Mouse (Mus musculus): Measurements from ENCODE around the gene Aph1c.
"Not testable (repeated sequence)": the region's sequence is repeated elsewhere in the genome, so short reads cannot be mapped to it uniquely, and the experiment has no call there.

The Aph1c gene

DNA sequence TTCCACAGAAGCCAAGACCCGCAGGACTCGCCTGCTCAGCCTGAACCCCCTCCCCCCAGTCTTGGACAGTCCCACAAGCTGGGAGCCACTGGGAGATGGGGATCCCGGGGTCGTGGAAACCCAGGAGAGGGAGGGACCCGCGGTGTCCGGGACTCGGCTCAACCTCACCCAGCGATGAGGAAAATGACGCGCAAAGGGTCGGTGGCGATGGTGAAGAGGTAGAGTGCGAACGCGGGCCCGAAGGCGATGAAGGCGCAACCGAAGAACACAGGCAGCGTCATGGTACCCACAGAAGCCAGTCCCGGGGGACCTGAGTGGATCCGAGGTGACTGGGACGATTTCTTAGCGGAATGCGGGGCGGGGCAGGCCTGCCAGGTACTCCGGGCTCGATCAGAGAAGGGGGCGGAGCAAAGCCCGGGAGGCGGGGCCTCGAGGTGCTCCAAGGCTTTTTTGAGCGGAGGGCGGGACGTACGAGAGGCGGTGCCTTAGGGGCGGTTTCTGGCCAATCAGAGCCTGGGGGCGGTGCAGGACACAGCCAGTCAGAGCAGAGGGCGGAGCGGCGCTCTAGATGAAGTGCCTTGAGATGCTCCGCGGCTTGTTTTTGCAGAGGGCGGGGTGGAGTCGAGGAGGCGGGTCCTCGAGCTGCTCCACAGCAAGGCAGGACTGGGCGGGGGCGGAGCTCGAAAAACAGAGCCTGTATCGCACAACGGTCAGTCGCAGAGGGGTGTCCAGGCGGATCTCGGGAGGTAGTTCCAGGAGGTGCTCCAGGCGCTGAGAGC, at the start of gene Aph1c:
Aph1c (minus strand) TSS at position 409 of the 779 bp plus-strand sequence.
- DNase-seq (ENCODE audit: low read depth), result peak; percentile 95

DNA sequence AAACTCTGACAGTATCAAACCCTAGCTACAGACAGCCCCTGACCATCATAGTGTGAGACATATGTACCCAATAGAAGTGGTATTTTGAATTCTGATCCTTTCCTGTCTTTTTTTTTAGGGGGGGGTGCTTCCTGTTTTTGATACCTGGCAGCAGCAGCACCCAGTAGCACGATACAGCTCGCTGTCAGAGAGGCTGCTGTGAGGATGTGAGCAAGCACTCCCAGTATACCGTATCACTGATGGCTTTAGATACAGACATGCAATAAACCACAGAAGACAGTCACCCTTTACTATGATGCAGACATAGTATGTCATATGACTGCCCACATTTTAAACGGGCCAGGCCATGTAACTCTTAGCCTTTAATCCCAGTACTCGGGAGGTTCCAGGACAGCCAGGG, 49.0 kb upstream of the Aph1c start:
- no peak for DNase-seq (ENCODE audit: low read depth)

DNA sequence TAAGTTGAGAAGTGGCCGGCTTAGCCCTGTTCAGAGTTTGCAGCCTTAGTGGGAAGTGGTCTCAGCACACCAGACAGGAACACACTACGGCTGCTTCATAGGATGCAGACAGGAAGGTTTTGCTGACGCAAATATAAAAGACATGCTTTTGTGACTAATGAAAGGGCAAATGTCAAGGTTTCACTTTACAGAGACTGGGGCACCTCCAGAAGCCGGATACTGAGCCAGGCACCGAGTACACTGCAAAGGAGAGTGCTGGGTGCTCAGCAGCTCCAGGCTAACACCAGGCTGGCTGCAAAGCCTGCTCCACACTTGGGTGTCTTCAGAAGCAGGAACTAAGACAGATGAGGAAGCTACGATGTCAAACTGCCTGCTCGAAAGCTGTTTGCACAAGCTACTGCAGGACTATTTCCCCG, 47.9 kb upstream of the Aph1c start:
- no peak for DNase-seq (ENCODE audit: low read depth)

DNA sequence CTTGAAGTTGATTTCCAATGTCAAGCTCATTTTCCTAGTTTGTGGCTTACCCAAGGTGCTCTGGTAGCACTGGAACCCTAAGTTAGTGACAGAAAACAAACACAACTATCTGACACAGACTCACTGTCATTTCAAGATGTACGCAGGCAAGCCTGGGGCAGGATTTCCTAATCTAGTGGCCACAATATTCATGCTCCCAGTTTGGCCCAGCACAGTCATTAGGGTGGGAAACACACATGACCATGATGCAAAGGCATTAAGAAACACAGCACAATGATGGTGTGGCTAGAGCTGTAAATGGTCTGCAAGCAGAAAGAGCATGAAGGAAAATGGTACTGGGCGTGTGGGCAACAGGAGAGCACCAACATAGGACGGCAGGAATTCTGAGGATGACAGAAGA, 47.3 kb upstream of the Aph1c start:
- DNase-seq (ENCODE audit: low read depth), result no peak

DNA sequence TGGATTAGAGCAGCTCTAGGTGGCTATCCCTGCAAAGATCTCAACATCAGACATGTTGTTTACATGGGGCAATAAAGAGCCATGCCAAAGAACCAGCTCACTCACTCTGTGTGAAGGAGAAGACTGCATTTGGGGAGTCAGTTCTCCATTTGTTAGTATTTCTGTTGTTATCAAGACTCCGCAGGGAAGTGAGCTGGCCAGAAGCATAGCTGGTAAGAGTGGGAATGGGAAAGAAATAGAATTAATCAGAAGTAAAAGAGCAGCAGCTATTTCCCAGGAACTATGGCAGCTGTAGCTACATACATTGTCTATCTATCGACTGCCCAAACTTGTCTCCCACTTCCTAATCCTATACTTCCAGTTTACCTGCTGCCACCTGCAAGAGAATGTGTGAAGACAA, 46.2 kb upstream of the Aph1c start:
- DNase-seq (ENCODE audit: low read depth), result no peak

DNA sequence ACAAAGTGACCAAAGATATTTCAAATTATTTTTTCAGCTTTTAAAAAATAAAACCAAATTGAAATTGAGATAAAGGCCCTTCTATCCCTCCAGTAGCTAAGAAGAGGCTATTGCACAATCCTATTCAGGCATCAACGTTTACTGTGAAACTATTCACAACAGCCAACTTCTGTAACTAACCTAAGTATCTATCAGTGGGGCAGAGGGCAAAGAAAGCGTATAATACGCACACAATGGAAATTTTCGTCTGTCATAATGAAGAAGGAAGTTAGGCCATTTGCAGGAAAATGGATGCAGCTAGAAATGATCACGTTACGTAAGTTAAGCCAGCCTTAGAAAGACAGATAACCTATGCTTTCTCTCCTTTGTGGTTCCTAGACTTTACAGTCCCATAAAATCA, 45.0 kb upstream of the Aph1c start:
- DNase-seq (ENCODE audit: low read depth), result no peak

DNA sequence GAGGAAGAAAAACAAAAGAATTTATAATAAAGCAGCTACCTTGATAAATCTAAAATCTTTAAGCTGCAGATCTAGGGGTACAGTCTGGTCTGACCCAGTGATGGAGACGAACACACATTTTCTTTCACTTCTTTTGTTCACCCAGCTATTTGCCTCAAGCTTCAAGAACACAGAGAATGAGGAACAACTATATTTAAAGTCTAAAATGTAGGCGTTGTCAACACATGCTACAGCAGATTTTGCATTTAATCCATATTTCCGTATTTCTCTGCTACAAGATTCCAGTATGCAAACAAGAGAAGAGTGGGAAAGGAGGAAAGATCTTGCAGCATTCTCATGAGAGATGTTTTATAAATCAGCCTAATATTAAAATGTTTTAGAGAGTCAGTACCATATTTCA, 44.4 kb upstream of the Aph1c start:
- no peak for DNase-seq (ENCODE audit: low read depth)

DNA sequence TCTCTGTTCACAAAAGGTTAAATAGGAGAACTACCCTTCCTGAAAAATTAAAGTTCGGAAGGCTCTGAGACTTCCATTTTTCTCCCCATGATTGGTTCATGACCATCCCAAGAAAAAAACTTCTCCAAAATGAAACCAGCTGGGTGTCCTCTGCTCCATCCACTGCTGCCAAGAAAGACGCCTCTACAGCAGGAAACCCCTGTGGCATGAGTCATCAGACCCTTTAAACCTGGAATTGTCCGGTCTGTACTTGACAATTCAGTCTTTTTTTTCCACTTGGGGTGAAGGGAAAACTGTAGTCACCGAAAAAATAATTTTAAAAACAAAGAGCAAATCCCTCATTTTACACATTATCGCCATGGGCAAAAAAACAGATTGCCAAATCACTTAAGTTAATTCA, 42.1 kb upstream of the Aph1c start:
- peak; percentile 73 for DNase-seq (ENCODE audit: low read depth)

DNA sequence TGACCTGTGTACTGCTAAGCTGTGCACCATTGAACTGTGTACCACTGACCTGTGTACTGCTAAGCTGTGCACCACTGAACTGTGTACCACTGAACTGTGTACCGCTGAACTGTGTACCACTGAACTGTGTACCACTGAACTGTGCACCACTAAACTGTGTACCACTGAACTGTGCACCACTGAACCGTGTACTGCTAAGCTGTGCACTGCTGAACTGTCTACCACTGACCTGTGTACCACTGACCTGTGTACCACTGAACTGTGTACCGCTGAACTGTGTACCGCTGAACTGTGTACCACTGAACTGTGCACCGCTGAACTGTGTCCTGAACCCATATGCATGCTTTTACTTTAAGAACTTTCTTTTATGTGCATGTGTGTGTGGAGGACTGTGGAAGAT, 39.8 kb upstream of the Aph1c start:
- DNase-seq (ENCODE audit: low read depth), result no peak

DNA sequence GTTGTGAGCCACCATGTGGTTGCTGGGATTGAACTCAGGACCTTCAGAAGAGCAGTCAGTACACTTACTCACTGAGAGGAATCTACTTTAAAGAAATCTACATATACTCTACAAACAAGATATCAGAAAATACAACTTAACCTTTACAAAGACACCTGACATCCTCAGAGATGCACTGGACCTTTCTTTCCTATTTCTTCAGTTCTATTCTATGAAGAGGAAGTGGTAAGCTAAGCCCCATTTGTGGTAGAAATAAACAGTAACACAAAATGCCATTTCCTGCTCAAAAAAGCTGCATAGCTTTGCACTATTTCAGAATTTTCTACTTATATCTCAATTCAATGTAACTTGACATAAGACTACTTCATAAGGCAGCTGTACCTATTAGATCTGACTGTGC, 39.0 kb upstream of the Aph1c start:
- no peak for DNase-seq (ENCODE audit: low read depth)

DNA sequence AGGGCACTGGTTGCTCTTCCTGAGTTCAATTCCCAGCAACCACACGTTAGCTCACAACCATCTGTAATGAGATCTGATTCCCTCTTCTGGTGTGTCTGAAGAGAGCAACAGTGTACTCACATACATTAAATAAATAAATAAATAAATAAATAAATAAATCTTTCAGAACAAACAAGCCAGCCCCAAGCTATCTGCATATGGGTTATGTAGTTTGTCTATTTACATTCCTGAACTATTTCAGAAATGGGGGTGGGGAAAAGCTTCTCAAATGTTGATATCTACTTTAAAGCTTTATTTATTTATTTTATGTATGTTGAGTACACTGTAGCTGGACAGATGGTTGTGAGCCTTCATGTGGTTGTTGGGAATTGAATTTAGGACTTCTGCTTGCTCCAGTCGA, 38.5 kb upstream of the Aph1c start:
- not testable (repeated sequence) for DNase-seq (ENCODE audit: low read depth)

DNA sequence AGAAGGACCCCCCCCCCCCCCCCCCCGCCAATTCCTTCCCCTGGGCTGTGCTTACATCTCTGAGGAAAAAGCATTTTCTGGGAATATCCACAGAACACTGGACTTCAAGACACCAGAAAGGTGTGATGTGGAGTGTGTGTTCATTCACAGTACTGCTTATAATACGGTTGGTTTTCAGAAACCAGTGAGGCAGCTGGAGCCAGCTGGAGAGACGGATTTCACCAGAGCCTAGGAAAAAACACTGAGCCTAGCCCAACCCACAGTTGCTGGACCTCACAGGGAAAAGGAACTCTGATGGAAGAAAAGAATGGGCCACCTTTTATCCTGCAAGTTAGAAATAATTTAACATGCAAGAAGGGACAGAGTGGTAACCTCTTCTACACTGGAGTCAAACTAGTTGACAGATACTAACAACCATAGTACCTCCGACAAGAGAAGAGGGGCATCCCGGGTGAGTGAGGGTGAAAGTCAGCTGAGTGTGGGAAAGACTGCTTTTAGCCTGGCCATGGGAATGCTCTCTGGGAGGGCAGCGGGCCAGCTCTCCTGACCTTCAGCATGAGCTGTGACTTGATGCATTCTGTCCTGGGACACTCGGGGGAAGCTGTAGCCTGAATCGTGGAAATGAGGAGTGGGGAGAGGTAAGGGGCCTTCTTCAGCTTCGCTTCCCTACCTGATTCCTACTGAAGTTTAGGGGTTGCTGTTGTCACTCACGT, 37.6 kb upstream of the Aph1c start:
- DNase-seq (ENCODE audit: low read depth), result no peak

DNA sequence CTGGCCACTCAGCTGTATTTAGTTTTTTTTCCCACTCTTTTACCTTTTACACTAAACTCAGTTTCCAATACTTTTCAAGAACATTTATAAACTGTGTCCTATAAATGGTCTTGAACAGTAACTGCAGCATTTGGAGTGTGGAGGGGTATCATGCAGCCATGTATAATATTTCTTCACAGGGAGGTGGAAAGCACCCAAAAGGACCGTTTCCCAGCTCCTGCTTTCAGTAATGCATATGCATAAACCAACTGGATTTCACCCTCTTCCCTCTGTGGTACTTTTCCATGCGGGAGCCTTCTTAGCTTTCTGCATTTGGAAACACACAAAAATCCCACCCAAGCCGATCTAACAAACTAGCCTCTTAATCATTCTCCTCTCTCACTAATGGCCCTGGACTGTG, 30.2 kb upstream of the Aph1c start:
- no peak for DNase-seq (ENCODE audit: low read depth)

DNA sequence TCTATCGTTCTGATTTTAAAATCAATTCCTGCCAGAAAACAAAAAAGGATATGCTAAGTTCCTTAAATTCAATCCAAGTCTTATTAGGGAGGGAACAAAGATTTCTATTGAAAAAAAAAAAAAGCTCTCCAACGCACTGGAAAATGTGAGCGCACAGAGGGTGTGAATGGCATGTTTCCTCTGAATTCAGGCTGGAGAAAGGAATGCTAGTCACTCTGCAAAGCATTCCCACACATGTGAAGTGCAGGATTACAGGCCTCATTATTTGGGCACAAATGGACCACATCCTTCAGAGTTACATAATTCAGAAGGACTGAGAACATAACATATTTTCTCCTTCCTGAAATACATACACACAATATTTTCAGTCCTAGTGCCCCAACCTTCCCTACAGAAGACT, 28.9 kb upstream of the Aph1c start:
- DNase-seq (ENCODE audit: low read depth), result no peak

DNA sequence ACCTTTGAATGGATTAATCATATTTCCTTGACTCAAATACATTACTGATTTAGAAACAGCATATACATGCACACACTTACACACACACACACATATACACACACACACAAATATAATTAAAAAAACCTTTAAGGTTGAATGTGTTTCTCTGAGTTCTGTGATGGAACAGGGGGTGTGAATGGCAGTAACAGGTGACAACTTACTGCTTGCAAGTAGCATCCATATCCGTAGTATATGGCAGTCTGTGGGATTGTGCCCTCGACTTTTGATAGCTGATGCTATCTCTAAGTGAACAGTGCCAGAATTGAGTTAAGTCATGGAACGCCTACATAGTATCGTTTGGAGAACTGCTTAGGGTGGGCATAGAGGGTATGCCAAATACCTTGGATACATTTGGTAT, 27.7 kb upstream of the Aph1c start:
- no peak for DNase-seq (ENCODE audit: low read depth)

DNA sequence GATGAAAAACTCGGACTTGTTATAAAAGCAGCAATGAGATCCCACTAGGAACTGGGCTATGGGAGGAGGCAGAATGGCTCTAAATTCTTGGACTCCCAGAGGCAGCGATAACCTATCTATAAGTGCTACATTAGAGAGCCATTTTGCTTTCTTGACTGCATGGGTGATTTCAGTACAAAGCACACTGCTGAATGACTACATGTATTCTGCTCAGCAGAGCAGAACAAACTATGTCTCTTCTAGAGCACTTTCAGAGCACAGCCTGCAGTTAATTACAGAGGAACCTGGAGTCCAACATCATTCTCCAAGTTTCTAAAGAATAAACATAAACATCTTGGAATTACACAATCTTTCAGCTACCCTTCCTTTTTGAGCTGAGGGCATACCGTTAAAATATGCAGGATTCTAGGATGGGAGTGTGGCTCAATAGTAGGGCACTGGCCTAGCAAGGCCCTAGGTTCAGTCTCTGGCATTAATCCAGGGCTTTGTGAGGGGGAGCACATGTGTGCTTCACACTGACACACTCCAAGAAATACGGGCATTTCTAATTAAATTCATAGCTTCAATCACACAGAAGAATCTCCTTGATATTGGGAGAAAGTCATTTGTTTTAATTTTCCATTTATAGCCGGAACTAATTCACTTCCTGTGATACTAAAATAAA, 26.7 kb upstream of the Aph1c start:
- DNase-seq (ENCODE audit: low read depth), result no peak

DNA sequence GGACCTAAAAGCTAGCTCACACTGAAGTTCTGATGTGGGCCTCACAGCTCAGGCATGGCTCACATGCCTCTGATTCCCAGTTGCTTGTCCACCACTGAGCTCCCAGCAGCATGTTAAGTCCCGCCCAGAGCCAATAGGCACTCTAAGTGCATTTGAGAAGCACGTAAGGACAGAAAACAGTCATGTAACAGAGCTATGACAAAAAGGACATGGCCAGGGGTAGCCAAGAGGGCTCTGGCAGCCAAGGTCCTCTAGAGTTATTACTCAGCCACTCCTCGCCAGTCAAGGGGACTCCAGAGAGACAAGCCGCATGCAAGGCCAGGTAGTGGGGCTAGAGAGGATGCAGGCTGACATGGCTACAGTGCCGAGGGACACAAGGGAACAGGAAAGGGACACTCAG, 25.0 kb upstream of the Aph1c start:
- no peak for DNase-seq (ENCODE audit: low read depth)

DNA sequence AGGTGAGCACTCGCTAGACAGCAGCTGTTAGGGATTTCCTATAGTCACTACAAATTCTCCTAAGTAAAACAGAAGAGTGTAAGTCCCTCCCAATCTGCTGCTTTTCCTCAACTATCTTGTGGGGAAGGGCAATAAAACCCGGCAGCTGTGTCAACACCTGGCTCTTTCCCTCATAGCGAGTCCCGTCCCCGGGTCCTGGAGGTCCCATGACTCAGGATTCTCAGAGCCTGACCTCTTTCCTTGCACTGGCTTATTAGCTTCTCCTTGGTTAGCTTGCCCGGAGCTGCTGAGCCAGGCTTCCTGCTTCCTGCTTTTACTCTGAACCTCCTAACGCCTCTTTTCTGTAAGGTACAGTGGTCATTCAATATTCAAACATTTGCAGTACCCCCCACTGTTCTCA, 21.3 kb upstream of the Aph1c start:
- no peak for DNase-seq (ENCODE audit: low read depth)

DNA sequence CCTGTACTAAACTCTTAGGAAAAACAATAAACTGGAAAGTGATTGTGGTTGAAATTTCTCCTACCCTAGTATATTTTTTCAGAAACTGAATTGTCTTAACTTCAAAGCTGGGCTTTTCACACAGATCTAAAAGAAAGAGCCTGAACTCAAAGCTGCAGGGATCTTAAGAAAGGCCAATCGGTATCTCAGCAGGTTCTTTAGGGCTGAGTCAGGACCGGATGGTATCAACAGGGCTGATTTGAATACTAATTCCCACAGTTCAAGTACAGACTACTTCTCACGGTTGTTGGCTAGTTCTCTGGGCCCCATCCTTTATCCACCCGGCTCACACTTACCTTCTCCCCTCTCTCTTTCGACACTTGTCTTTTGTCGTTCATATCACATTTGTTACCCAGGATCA, 18.1 kb upstream of the Aph1c start:
- no peak for DNase-seq (ENCODE audit: low read depth)

DNA sequence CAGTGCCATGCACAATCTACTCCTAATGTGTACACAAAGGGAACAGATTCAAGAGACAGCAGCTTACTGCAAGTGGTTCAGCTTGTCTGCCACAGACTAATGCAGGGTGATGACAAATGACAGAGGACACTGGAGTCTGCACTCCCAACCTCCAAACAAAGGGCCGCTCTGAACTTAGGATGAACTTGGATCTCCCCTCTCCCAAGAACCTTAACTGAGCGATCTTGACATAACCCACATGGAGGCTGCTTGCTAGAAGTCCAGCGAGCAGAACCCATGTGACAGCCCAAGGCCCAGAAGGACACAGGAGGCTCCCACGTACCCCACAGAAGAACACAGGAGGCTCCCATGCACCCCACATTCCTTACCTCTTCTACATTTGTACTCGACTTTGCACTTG, 16.4 kb upstream of the Aph1c start:
- no peak for DNase-seq (ENCODE audit: low read depth)

DNA sequence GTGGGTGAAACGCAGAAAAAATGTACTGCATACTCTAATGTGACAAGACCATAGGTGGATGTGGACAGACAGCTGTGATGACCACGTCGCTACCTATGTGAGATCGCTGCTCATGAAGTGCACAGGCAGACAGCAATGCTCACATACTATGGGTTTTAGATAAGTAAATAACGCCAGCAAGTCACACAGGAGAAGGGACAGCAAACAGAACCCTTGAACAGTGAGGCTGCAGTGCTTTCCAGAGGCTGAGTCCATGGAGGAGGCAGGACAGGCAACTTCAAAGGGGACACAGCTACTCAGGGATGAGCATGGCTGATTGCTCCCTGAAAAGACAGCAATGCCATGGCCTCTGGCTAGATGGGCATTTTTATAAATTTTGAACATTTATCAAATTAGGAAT, 12.3 kb upstream of the Aph1c start:
- no peak for DNase-seq (ENCODE audit: low read depth)

DNA sequence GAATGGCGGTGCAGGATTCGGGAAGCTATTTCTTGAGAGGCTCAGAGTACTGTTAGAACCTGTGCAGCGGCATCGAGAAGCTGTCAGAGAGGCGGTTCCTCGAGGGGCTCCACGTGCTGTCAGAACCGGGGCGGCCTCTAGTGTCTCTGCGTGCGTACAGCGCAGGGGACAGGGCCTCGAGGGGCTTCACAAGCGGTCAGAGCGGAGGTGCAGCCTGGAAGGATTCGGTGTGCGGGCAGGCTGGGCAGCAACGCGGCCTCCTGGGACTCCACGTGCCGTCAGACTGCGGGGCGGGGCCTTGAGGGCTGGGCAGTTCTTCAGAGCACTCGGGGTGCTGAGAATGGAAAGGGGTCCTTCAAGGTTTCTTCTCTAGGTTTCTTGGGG, 563 bp upstream of the Aph1c start:
- no peak for DNase-seq (ENCODE audit: low read depth)

DNA sequence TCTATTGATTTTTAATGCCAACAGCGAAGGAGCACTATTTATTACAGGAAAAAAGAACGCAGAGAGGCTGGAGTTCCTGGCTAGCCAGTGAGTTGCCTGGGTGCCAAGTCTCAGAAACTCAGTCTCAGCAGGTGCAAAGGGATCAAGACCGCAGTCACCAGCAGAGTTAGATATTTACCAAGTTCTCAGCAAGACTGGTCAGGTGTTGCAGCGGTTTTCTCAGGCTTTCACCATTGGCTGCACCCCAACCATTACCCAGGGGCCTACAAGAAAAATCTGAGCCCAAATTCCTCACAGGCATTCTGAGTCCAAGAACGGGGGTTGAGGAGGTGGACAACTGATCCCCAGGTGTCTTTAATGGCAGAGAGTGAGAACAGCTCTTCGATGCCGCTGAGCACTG, 675 bp downstream of the Aph1c start:
- DNase-seq (ENCODE audit: low read depth), result no peak
